Mouse (Mus musculus) gastrocnemius, adult 2 months (tissue): ENCODE results near the gene Gck. TPM values are rescaled to one million over a fixed set of nuclear protein-coding genes. Genes with fewer than 3 reads are reported as not detected.

Experiments used
- DNase-seq: peaks from one replicate; pipeline ENCODE4 v3.0.0; 2022
- H3K27ac ChIP-seq: fragments of 200-600 bp; 2 replicates; pipeline ENCODE4 v1.8.1; 2022; ENCODE audit warnings: mild to moderate bottlenecking
- H3K4me3 ChIP-seq: fragments of 200-600 bp; 2 replicates; pipeline ENCODE4 v1.8.1; 2022; ENCODE audit warnings: mild to moderate bottlenecking, moderate library complexity
- CTCF ChIP-seq: fragments of 200-600 bp; IDR thresholded peaks from 2 replicates; pipeline ENCODE4 v1.8.1; 2022; ENCODE audit warnings: antibody characterized with exemption, mild to moderate bottlenecking, moderate library complexity
- intact Hi-C: fragments of 180-260 bp; cut with DNase I; formaldehyde crosslinking; loops from one replicate; pipeline ENCODE4 v1.15.1; 2025
- total RNA-seq, 2 experiments: library from RNA; stranded (reverse); gene quantifications; 2 replicates each; pipeline ENCODE4 v1.2.3; 2021

The Gck gene
- total RNA-seq, 2 experiments from 2014 or later, result 1.8 to 7.8 TPM

GRCm38 (mm10) chr11:5858723-5859122 is 91.2 kb downstream of the Gck start:
- TF ChIP-seq CTCF, result peak; percentile 39
- intact Hi-C loops, result no loop called here
- DNase-seq, result no peak
- Histone ChIP-seq H3K27ac (peak overlapping the region; percentile 24; the same call in 1 of the 2 replicates), H3K4me3 (no peak overlapping the region)

GRCm38 (mm10) chr11:5856479-5857130 is 93.3 kb downstream of the Gck start:
- intact Hi-C loops, result no loop called here
- peak; percentile 72 for DNase-seq
- Histone ChIP-seq H3K4me3 (peak overlapping the region; percentile 36), H3K27ac (peak overlapping the region; percentile 93)
- TF ChIP-seq CTCF, result no peak

GRCm38 (mm10) chr11:5855902-5856301 is 94.0 kb downstream of the Gck start:
- DNase-seq, result peak; percentile 86
- intact Hi-C loops, result no loop called here
- Histone ChIP-seq H3K27ac (peak overlapping the region; percentile 93), H3K4me3 (peak overlapping the region; percentile 36; the same call in 1 of the 2 replicates)
- TF ChIP-seq CTCF, result no peak

GRCm38 (mm10) chr11:5855481-5855880 is 94.4 kb downstream of the Gck start:
- no peak overlapping the region for H3K4me3 ChIP-seq
- no peak for DNase-seq
- no peak for TF ChIP-seq CTCF
- intact Hi-C loops, result no loop called here
- H3K27ac ChIP-seq, result peak overlapping the region; percentile 93

- no peak for TF ChIP-seq CTCF
- DNase-seq, result peak; percentile 83
- H3K4me3 ChIP-seq, result no peak overlapping the region
- intact Hi-C loops, result no loop called here
- peak overlapping the region; percentile 83 for H3K27ac ChIP-seq
Measured at GRCm38 (mm10) chr11:5852314-5852713, 97.6 kb downstream of the Gck start.

GRCm38 (mm10) chr11:5851021-5851736 is 98.7 kb downstream of the Gck start:
- Histone ChIP-seq H3K4me3 (no peak overlapping the region), H3K27ac (peak overlapping the region; percentile 83)
- intact Hi-C loops, result no loop called here
- DNase-seq, result no peak
- no peak for TF ChIP-seq CTCF

Other genes with a start within 250 kb of the Gck start
- 100 to 1,000 TPM in 1 of 2 experiments, 10 to 100 TPM in 1; 92.2 to 109 TPM for gene Mrps24, start 234.4 kb downstream of the Gck start, total RNA-seq
- 10 to 100 TPM; 42.2 to 48.9 TPM for gene Urgcp, start 187.7 kb downstream of the Gck start, total RNA-seq
- 10 to 100 TPM; 10.7 to 14.0 TPM for gene Dbnl, start 161.6 kb downstream of the Gck start, total RNA-seq
- 1,000 to 10,000 TPM; 2,835 to 2,943 TPM for gene Pgam2, start 146.3 kb downstream of the Gck start, total RNA-seq
- 1 to 10 TPM; 1.7 to 3.1 TPM for gene Polm, start 112.1 kb downstream of the Gck start, total RNA-seq
- gene Aebp1, start 88.1 kb downstream of the Gck start, total RNA-seq, result 10 to 100 TPM; 52.8 to 72.3 TPM
- 10 to 100 TPM; 39.7 to 48.5 TPM for gene Pold2, start 71.8 kb downstream of the Gck start, total RNA-seq
- not detected for gene Myl7, start 51.3 kb downstream of the Gck start, total RNA-seq
- gene Ykt6, start 5.6 kb upstream of the Gck start, total RNA-seq, result 10 to 100 TPM; 37.0 to 46.7 TPM
- 100 to 1,000 TPM; 108 to 128 TPM for gene Camk2b, start 116.3 kb upstream of the Gck start, total RNA-seq
- under 1 TPM; 0.15 to 0.20 TPM for gene A730071L15Rik, start 249.9 kb upstream of the Gck start, total RNA-seq